Mouse (Mus musculus) G1E (cell line): Measurements from ENCODE around the gene Cacybp.

ENCODE experiments used
- CTCF ChIP-seq: IDR thresholded peaks from 2 replicates; pipeline ENCODE4 v1.5.1; 2012; ENCODE audit warnings: low read depth, low read length, inconsistent platforms, mixed read lengths
- TAL1 ChIP-seq: conservative IDR thresholded peaks from 2 replicates; pipeline ENCODE4 v1.6.1; 2012; ENCODE audit warnings: low read depth, low read length, inconsistent platforms, mixed read lengths

GRCm38 (mm10) chr1:160195337-160195663 lies 17.4 kb downstream of the Cacybp start:
- TF ChIP-seq TAL1 = no peak
- no peak for TF ChIP-seq CTCF
